In genomic region chr9:117102198-117102930, GRCm38 (mm10) we compare ENCODE assay signal across 25 mouse cellular contexts.
DNase-seq lines count a peak whose midpoint lies in the region; ATAC-seq and TF ChIP-seq lines count a peak whose summit lies in the region.
"Had no signal": no experiment of that assay in that cellular context is flagged by ENCODE, and none has a peak within 500 bp of the region (broad histone marks: within the 10 kb centered on the region; RNA-seq: fewer than 3 reads in every experiment).

No protein-coding gene starts in this region.

- ATAC-seq in hindbrain, embryonic 14.5 days (ENCODE audit: low FRiP score), result no peak
- ATAC-seq in hindbrain, postnatal 0 days, result no peak
- peak; percentile 80 for ATAC-seq in neural tube, embryonic 11.5 days (ENCODE audit: insufficient read depth, low FRiP score, low TSS enrichment)
- no peak for ATAC-seq in neural tube, embryonic 15.5 days (ENCODE audit: low FRiP score)
- ATAC-seq: activated CD4-positive, CD25-positive, alpha-beta regulatory T cell, adult 4 months; forebrain, postnatal 0 days; intestine, embryonic 15.5 days had no signal

- WGBS in hindbrain, embryonic 14.5 days, result 27% methylated on average over 19 of the region's 19 CpGs
- WGBS in hindbrain, postnatal 0 days, result 38% methylated on average over 19 of the region's 19 CpGs
- 32% methylated on average over 19 of the region's 19 CpGs for WGBS in neural tube, embryonic 11.5 days
- 20% methylated on average over 19 of the region's 19 CpGs for WGBS in neural tube, embryonic 15.5 days

- no peaks in the 10 kb centered on the region for H3K9me3 ChIP-seq in hindbrain, embryonic 14.5 days (ENCODE audit: control insufficient read depth, low read length)
- H3K9me3 ChIP-seq in hindbrain, postnatal 0 days (ENCODE audit: low read length), result no peaks in the 10 kb centered on the region
- H3K9me3 ChIP-seq in neural tube, embryonic 11.5 days (ENCODE audit: control insufficient read depth, low read length), result no peaks in the 10 kb centered on the region
- no peaks in the 10 kb centered on the region for H3K9me3 ChIP-seq in neural tube, embryonic 15.5 days (replicated peaks)
- H3K9me3 ChIP-seq: hindbrain, embryonic 10.5 days; intestine, embryonic 15.5 days; limb, embryonic 13.5 days; liver, embryonic 13.5 days; midbrain, embryonic 12.5 days had no signal

- no peak for TF ChIP-seq CTCF in hindbrain, postnatal 0 days (IDR thresholded peaks at IDR 0.05; ENCODE audit: low read depth)

- no peaks in the 10 kb centered on the region for H3K27me3 ChIP-seq in hindbrain, embryonic 14.5 days (ENCODE audit: control insufficient read depth, insufficient read depth, low read length)
- no peaks in the 10 kb centered on the region for H3K27me3 ChIP-seq in hindbrain, postnatal 0 days (ENCODE audit: insufficient read depth, low read length)
- H3K27me3 ChIP-seq in neural tube, embryonic 11.5 days (ENCODE audit: control insufficient read depth, insufficient read depth, low read length), result no peaks in the 10 kb centered on the region
- no peaks in the 10 kb centered on the region for H3K27me3 ChIP-seq in neural tube, embryonic 15.5 days (replicated peaks)
- H3K27me3 ChIP-seq: intestine, embryonic 15.5 days; limb, embryonic 13.5 days; liver, embryonic 13.5 days; midbrain, embryonic 12.5 days had no signal

- no peaks in the 10 kb centered on the region for H3K36me3 ChIP-seq in hindbrain, embryonic 14.5 days (replicated peaks; ENCODE audit: control insufficient read depth, insufficient read depth)
- H3K36me3 ChIP-seq in hindbrain, postnatal 0 days (ENCODE audit: insufficient read depth, low read length), result no peaks in the 10 kb centered on the region
- no peaks in the 10 kb centered on the region for H3K36me3 ChIP-seq in neural tube, embryonic 11.5 days (ENCODE audit: control insufficient read depth, insufficient read depth, low read length)
- H3K36me3 ChIP-seq in neural tube, embryonic 15.5 days, result no peaks in the 10 kb centered on the region
- H3K36me3 ChIP-seq: hindbrain, embryonic 10.5 days; intestine, embryonic 15.5 days; liver, embryonic 13.5 days; midbrain, embryonic 12.5 days had no signal

- H3K4me1 ChIP-seq in hindbrain, embryonic 14.5 days (replicated peaks; ENCODE audit: control insufficient read depth, insufficient read depth, low read length), result peaks cover 8% of the 10 kb centered on the region
- no peaks in the 10 kb centered on the region for H3K4me1 ChIP-seq in hindbrain, postnatal 0 days (ENCODE audit: insufficient read depth, low read length)
- peaks cover 15% of the 10 kb centered on the region for H3K4me1 ChIP-seq in neural tube, embryonic 11.5 days (ENCODE audit: control insufficient read depth, insufficient read depth, low read length)
- peaks cover 12% of the 10 kb centered on the region for H3K4me1 ChIP-seq in neural tube, embryonic 15.5 days
- H3K4me1 ChIP-seq: intestine, embryonic 15.5 days; liver, embryonic 13.5 days had no signal

- DNase-seq in embryo, embryonic 10 days (ENCODE audit: low spot score), result peak; percentile 14
- no peak for DNase-seq in embryo, embryonic 9.5 days (ENCODE audit: extremely low spot score)
- DNase-seq in hindbrain, embryonic 14.5 days (ENCODE audit: low spot score), result no peak
- no peak for DNase-seq in hindbrain, postnatal 0 days (ENCODE audit: low spot score)
- DNase-seq in neural tube, embryonic 11.5 days (ENCODE audit: low spot score), result no peak
- DNase-seq in thymus, postnatal 10 days (ENCODE audit: low spot score in 2 of 2), result no peak
- DNase-seq: adrenal gland, postnatal 10 days; cerebellum, adult 8-10 months; cerebellum, postnatal 36 days; forebrain, postnatal 0 days; gastrocnemius, postnatal 14 days; heart, adult 2 months; kidney, adult 8-10 months; liver, embryonic 13.5 days; lung, embryonic 14.5 days; right cerebral cortex, adult 18-20 months; right cerebral cortex, postnatal 4 days; thymus, postnatal 25 days had no signal

- H3K4me2 ChIP-seq in hindbrain, embryonic 14.5 days (replicated peaks), result peak overlapping the region; percentile 2; the same call in 1 of the 2 replicates
- no peak overlapping the region for H3K4me2 ChIP-seq in hindbrain, postnatal 0 days (ENCODE audit: low read depth, low read length)
- H3K4me2 ChIP-seq in neural tube, embryonic 11.5 days (ENCODE audit: low read depth), result peak overlapping the region; percentile 14; the same call in 1 of the 2 replicates
- no peak overlapping the region for H3K4me2 ChIP-seq in neural tube, embryonic 15.5 days
- H3K4me2 ChIP-seq: intestine, embryonic 15.5 days; limb, embryonic 13.5 days; liver, embryonic 13.5 days; lung, embryonic 14.5 days; midbrain, embryonic 12.5 days had no signal

- 0 out of 2 replicates have a peak overlapping the region, but pooled peaks have one; percentile 8 for H3K9ac ChIP-seq in hindbrain, embryonic 14.5 days
- no peak overlapping the region for H3K9ac ChIP-seq in hindbrain, postnatal 0 days (replicated peaks; ENCODE audit: low read length)
- no peak overlapping the region for H3K9ac ChIP-seq in neural tube, embryonic 11.5 days (ENCODE audit: low read length)
- no peak overlapping the region for H3K9ac ChIP-seq in neural tube, embryonic 15.5 days (replicated peaks)
- H3K9ac ChIP-seq: forebrain, postnatal 0 days; intestine, embryonic 15.5 days; limb, embryonic 13.5 days; liver, embryonic 13.5 days; lung, embryonic 14.5 days; midbrain, embryonic 12.5 days had no signal

- H3K27ac ChIP-seq in hindbrain, embryonic 14.5 days, result no peak overlapping the region
- H3K27ac ChIP-seq in hindbrain, postnatal 0 days, result no peak overlapping the region
- H3K27ac ChIP-seq in neural tube, embryonic 11.5 days (ENCODE audit: low read depth, low read length), result no peak overlapping the region
- no peak overlapping the region for H3K27ac ChIP-seq in neural tube, embryonic 15.5 days (replicated peaks)
- H3K27ac ChIP-seq: heart, adult 2 months; hindbrain, embryonic 10.5 days; intestine, embryonic 15.5 days; layer of hippocampus, adult 2 months; limb, embryonic 13.5 days; liver, embryonic 13.5 days; midbrain, embryonic 12.5 days had no signal

- H3K4me3 ChIP-seq in hindbrain, embryonic 14.5 days (replicated peaks; ENCODE audit: low read length), result no peak overlapping the region
- no peak overlapping the region for H3K4me3 ChIP-seq in hindbrain, postnatal 0 days (ENCODE audit: low read length)
- no peak overlapping the region for H3K4me3 ChIP-seq in neural tube, embryonic 11.5 days (ENCODE audit: low read depth, low read length)
- no peak overlapping the region for H3K4me3 ChIP-seq in neural tube, embryonic 15.5 days (replicated peaks)
- H3K4me3 ChIP-seq: heart, adult 2 months; hindbrain, embryonic 10.5 days; intestine, embryonic 15.5 days; layer of hippocampus, adult 2 months; limb, embryonic 13.5 days; liver, embryonic 13.5 days; midbrain, embryonic 12.5 days had no signal

Comparison
In these comparisons a context has a peak if more than half of its experiments do, and no peak if none do; other contexts are left out.
1. H3K4me2 ChIP-seq: peak in hindbrain, embryonic 14.5 days (single experiment) and neural tube, embryonic 11.5 days (single experiment); none in hindbrain, postnatal 0 days (single experiment) and neural tube, embryonic 15.5 days (single experiment).